Mouse (Mus musculus) myocyte (in vitro differentiated cells): ENCODE data around the gene Wipf2. TPM values are rescaled to one million over a fixed set of nuclear protein-coding genes. Genes with fewer than 3 reads are reported as not detected.
"Not testable (repeated sequence)": the region's sequence is repeated elsewhere in the genome, so short reads cannot be mapped to it uniquely, and the experiment has no call there.

Experiments used
- H3K27me3 ChIP-seq: one replicate; pipeline ENCODE4 v1.6.1; 2011; ENCODE audit not compliant: control insufficient read depth, insufficient read depth, insufficient read length
- H3K36me3 ChIP-seq: one replicate; pipeline ENCODE4 v1.6.1; 2011; ENCODE audit not compliant: control insufficient read depth, insufficient read depth
- H3K4me2 ChIP-seq: one replicate; pipeline ENCODE4 v1.6.1; 2011; ENCODE audit warnings: low read depth, control low read depth
- H3K4me3 ChIP-seq: one replicate; pipeline ENCODE4 v1.5.1; 2011; ENCODE audit warnings: mild to moderate bottlenecking, control low read depth, moderate library complexity
- H3K79me2 ChIP-seq: one replicate; pipeline ENCODE4 v1.6.1; 2011; ENCODE audit not compliant: control insufficient read depth, insufficient read depth
- H3ac ChIP-seq: one replicate; pipeline ENCODE4 v1.6.1; 2011; ENCODE audit not compliant: control insufficient read depth, insufficient read length
- CEBPB ChIP-seq: IDR thresholded peaks from 2 replicates; pipeline ENCODE4 v1.6.1; 2011; ENCODE audit warnings: mild to moderate bottlenecking, moderate library complexity; ENCODE audit not compliant: poor library complexity, insufficient read depth, severe bottlenecking
- E2F4 ChIP-seq: IDR thresholded peaks from one replicate; pipeline ENCODE4 v1.6.1; 2011; ENCODE audit warnings: mild to moderate bottlenecking, control low read depth, moderate library complexity; ENCODE audit not compliant: insufficient read depth
- MAX ChIP-seq: IDR thresholded peaks from one replicate; pipeline ENCODE4 v1.6.1; 2011; ENCODE audit warnings: low read depth, mild to moderate bottlenecking, control low read depth
- MYOD1 ChIP-seq, 3 experiments: IDR thresholded peaks; one replicate each; pipeline ENCODE4 v1.6.1; 2011; ENCODE audit warnings: control low read depth in 2 of 3, low read depth in 2 of 3, mild to moderate bottlenecking in 2 of 3, moderate library complexity in 1 of 3; ENCODE audit not compliant: insufficient read length in 2 of 3, control insufficient read depth in 1 of 3
- MYOG ChIP-seq, 3 experiments: IDR thresholded peaks; one replicate each; pipeline ENCODE4 v1.6.1; 2011; ENCODE audit warnings: control low read depth in 2 of 3, low read depth in 2 of 3, mild to moderate bottlenecking in 2 of 3; ENCODE audit not compliant: insufficient read length in 2 of 3, control insufficient read depth in 1 of 3, insufficient read depth in 1 of 3
- POLR2A ChIP-seq: IDR thresholded peaks from one replicate; pipeline ENCODE4 v1.6.1; 2011; ENCODE audit warnings: low read depth, mild to moderate bottlenecking, control low read depth, moderate library complexity; ENCODE audit not compliant: insufficient read length
- POLR2AphosphoS2 ChIP-seq: IDR thresholded peaks from one replicate; pipeline ENCODE4 v1.6.1; 2011; ENCODE audit warnings: low read depth, control low read depth; ENCODE audit not compliant: insufficient read length
- REST ChIP-seq: IDR thresholded peaks from one replicate; pipeline ENCODE4 v1.6.1; 2011; ENCODE audit warnings: mild to moderate bottlenecking, control low read depth, moderate library complexity; ENCODE audit not compliant: insufficient read depth, insufficient read length
- SRF ChIP-seq: IDR thresholded peaks from one replicate; pipeline ENCODE4 v1.6.1; 2011; ENCODE audit warnings: low read depth; ENCODE audit not compliant: control insufficient read depth, insufficient read length
- TCF12 ChIP-seq: IDR thresholded peaks from one replicate; pipeline ENCODE4 v1.6.1; 2011; ENCODE audit warnings: mild to moderate bottlenecking, control low read depth; ENCODE audit not compliant: poor library complexity, insufficient read depth, severe bottlenecking
- TCF3 ChIP-seq: IDR thresholded peaks from one replicate; pipeline ENCODE4 v1.6.1; 2011; ENCODE audit warnings: low read depth, control low read depth; ENCODE audit not compliant: insufficient read length
- USF1 ChIP-seq: IDR thresholded peaks from one replicate; pipeline ENCODE4 v1.6.1; 2011; ENCODE audit warnings: low read depth, mild to moderate bottlenecking, control low read depth, moderate library complexity
- polyA plus RNA-seq: library from polyadenylated mRNA; unstranded; fragments of >200 nt; fragmentation: generic; extraction: Trizol; gene quantifications from one replicate; pipeline ENCODE4 v1.2.1, GENCODE M21; 2012; ENCODE audit warnings: missing spikeins

Wipf2 gene
- polyA plus RNA-seq, 1 experiment, result 5.3 TPM

DNA sequence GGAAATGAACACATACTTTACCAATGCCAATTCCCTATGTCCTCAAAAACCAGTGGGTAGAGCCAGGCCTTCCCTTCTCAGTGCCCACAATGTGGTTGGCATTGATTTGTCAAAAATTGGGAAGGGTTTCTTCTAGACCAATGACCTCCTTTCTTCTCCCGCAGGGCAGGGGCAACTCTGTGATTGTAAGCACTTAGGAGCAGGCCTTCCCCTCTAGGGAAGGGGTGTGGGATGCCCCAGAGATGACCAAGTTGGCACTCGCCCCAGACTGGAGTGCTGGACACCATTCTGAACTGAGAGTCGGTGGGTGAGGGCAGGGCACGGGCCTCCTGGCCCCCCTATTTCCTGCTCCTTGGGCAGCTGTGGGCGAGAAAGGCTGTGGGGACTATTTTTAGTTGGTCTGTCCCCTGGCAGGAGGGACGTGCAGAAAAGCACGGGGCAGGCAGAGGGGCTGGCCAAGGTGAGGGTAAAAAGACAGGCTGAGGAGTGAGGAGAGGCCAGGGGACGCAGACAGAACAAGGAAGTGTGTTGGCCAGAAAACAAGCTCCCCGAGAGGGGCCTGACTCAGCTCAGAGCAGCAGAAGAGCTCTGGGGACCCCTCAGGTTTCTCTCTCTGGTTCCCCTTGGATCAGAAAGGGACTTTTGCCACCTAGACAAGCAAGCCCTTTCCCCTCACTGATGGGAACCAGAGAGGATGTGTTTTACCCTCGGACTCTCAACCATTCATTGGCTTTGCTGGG is 67.5 kb downstream of the Wipf2 start:
- no peaks in the 10 kb centered on the region for H3K79me2 ChIP-seq
- no peaks in the 10 kb centered on the region for H3K36me3 ChIP-seq
- TF ChIP-seq MYOG (IDR thresholded peaks at IDR 0.05; ENCODE audit: control insufficient read depth in 1 of 3, insufficient read depth in 1 of 3, insufficient read length in 2 of 3, low read depth in 2 of 3) (peak; percentile 7 to 82 (median 11)), TCF12 (peak; percentile 34), MYOD1 (IDR thresholded peaks at IDR 0.05; ENCODE audit: control insufficient read depth in 1 of 3, insufficient read length in 2 of 3, low read depth in 2 of 3) (peak in 2 of 3 experiments; percentile 55 to 85), POLR2A (no peak), POLR2AphosphoS2 (peak; percentile 7)
- H3ac ChIP-seq, result peak overlapping the region; percentile 9
- no peaks in the 10 kb centered on the region for H3K27me3 ChIP-seq
- peak overlapping the region; percentile 92 for H3K4me2 ChIP-seq
- no peak overlapping the region for H3K4me3 ChIP-seq

DNA sequence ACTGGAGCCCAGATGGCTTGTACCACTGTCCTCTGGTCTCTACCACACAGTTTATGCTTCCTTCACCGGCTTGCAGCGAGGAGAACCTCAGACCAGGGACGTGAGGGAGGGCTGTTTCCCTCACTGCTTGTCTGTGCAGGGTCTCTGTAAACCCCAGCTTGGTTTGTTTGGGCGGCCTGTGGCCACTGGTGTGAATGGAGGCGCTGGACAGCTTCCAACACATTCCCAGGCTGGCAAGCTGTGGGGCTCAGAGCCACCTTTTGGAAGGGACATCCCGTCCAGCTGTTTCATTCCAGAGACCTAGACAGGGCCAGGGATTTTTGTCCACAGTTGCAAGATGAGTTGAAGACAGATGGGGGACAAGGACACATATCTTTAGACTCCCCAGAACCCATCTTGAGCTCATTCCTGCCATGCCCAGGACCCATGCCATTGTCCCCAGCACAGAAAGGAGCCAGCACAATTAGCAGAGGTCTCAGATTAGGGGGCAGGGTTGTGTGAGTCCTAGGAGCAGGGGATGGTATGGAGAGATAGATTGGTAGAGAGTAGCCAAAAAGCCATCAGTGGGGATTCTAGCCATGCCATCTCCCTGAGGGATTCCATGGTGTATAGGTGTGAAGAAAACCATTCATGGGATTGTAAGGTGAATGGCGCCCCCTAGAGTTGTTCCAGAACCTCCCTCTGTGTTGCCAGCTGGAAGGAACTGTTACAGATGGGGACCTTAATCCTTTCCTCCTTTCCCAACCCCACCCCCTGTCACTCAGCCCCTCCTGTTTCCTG is 68.3 kb downstream of the Wipf2 start:
- Histone ChIP-seq H3ac (peak overlapping the region; percentile 9), H3K4me3 (no peak overlapping the region), H3K36me3 (no peaks in the 10 kb centered on the region), H3K79me2 (no peaks in the 10 kb centered on the region), H3K4me2 (peak overlapping the region; percentile 92), H3K27me3 (no peaks in the 10 kb centered on the region)
- TF ChIP-seq E2F4, result no peak
- TF ChIP-seq MYOG (IDR thresholded peaks at IDR 0.05; ENCODE audit: control insufficient read depth in 1 of 3, insufficient read depth in 1 of 3, insufficient read length in 2 of 3, low read depth in 2 of 3), result peak in 2 of 3 experiments; percentile 30 to 68
- peak; percentile 17 for TF ChIP-seq TCF12
- TF ChIP-seq MYOD1 (IDR thresholded peaks at IDR 0.05; ENCODE audit: control insufficient read depth in 1 of 3, insufficient read length in 2 of 3, low read depth in 2 of 3), result peak in 1 of 3 experiments; percentile 56

DNA sequence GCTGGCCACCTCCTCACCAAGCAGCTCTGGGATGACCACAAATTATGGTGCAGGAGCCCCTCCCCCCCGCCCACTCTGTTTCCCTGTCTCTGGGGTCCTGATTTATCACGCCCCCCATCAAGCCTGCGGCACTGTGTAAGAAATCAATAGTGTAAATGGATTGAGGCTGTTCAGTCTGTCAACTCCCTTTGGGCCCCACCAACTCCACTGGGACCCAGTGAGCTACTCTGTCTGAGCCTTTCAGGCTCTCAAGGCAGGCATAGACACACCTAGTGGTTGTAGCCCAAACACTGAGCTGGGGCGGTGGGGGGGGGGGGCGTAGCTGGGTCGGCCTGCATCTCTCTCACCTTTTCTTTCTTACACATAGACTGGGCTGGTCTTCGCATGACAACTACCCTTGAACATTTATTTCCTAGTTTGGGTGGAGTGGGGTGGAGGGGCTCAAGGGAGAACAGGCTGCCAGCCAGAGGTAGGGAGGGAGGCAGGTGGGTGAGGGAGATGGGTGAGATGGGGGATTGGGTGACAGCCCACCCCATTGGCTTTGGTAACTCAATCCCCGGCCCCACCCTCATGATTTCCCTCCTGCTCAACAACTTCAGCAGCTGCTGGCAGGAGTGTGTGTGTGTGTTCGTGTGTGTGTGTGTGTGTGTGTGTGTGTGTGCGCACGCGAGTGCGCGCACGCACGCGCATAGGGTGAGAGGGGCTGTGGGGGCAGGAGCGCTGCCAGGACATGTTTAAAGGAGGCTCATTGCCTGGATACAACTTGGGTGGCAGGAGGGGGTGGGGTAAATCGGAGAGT is 69.1 kb downstream of the Wipf2 start:
- H3K4me3 ChIP-seq, result no peak overlapping the region
- H3K79me2 ChIP-seq, result no peaks in the 10 kb centered on the region
- peak overlapping the region; percentile 92 for H3K4me2 ChIP-seq
- no peaks in the 10 kb centered on the region for H3K36me3 ChIP-seq
- no peaks in the 10 kb centered on the region for H3K27me3 ChIP-seq
- TF ChIP-seq POLR2A (no peak), CEBPB (no peak), TCF3 (peak; percentile 47), SRF (no peak), MYOG (IDR thresholded peaks at IDR 0.05; ENCODE audit: control insufficient read depth in 1 of 3, insufficient read depth in 1 of 3, insufficient read length in 2 of 3, low read depth in 2 of 3) (peak; percentile 76 to 92 (median 92)), REST (no peak), MAX (no peak), TCF12 (peak; percentile 65), E2F4 (no peak), POLR2AphosphoS2 (no peak), MYOD1 (IDR thresholded peaks at IDR 0.05; ENCODE audit: control insufficient read depth in 1 of 3, insufficient read length in 2 of 3, low read depth in 2 of 3) (peak; percentile 25 to 85 (median 84)), USF1 (no peak)
- H3ac ChIP-seq, result no peak overlapping the region

DNA sequence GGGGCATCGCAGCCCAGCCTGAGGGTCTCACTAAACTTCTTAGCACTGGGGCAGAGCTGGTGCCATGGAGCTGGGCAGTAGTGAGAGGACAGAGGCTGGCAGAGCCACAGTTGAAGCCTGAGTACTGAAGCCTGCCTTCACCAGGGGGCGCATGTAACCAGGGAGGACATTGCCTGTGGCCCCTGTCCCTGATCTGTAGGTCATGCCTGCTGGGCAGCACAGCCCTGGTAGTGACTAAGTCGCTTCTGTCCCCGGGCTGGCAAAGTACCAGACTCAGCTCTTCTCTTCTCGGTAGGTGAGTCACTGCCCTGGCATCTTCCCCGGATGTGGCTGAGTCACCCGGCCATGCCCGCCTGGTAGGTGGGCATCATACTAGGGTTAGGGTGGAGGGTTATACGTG is 69.7 kb downstream of the Wipf2 start:
- H3K36me3 ChIP-seq, result no peaks in the 10 kb centered on the region
- H3K4me2 ChIP-seq, result peak overlapping the region; percentile 92
- H3K4me3 ChIP-seq, result no peak overlapping the region
- no peak overlapping the region for H3ac ChIP-seq
- TF ChIP-seq SRF (no peak), POLR2A (peak; percentile 25), MYOG (IDR thresholded peaks at IDR 0.05; ENCODE audit: control insufficient read depth in 1 of 3, insufficient read depth in 1 of 3, insufficient read length in 2 of 3, low read depth in 2 of 3) (peak in 1 of 3 experiments; percentile 37), POLR2AphosphoS2 (no peak), MYOD1 (IDR thresholded peaks at IDR 0.05; ENCODE audit: control insufficient read depth in 1 of 3, insufficient read length in 2 of 3, low read depth in 2 of 3) (peak in 1 of 3 experiments; percentile 46)
- H3K27me3 ChIP-seq, result no peaks in the 10 kb centered on the region
- no peaks in the 10 kb centered on the region for H3K79me2 ChIP-seq

DNA sequence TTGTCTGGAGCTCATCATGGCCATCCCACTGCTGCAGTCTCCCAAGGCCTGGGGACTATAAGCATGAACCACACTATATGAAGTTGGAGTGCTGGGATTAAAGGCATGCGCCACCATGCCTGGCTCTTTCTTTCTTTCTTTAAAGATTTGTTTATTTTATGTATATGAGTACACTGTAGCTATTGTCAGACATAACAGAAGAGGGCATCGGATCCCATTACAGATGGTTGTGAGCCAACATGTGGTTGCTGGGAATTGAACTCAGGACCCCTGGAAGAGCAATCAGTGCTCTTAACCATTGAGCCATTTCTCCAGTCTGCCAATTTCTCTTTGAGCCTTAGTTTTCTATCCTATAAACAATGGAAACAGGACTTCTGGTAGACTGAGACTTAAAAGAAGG is 70.4 kb downstream of the Wipf2 start:
- not testable (repeated sequence) for H3K36me3 ChIP-seq, H3K27me3 ChIP-seq, H3K79me2 ChIP-seq, H3K4me3 ChIP-seq, H3ac ChIP-seq
- H3K4me2 ChIP-seq, result peak overlapping the region; percentile 92
